Mouse (Mus musculus): ENCODE measurements around the gene Actl7a.
A peak's percentile ranks its signal among the peaks of the same experiment; 100 is the strongest.

The Actl7a gene

DNA sequence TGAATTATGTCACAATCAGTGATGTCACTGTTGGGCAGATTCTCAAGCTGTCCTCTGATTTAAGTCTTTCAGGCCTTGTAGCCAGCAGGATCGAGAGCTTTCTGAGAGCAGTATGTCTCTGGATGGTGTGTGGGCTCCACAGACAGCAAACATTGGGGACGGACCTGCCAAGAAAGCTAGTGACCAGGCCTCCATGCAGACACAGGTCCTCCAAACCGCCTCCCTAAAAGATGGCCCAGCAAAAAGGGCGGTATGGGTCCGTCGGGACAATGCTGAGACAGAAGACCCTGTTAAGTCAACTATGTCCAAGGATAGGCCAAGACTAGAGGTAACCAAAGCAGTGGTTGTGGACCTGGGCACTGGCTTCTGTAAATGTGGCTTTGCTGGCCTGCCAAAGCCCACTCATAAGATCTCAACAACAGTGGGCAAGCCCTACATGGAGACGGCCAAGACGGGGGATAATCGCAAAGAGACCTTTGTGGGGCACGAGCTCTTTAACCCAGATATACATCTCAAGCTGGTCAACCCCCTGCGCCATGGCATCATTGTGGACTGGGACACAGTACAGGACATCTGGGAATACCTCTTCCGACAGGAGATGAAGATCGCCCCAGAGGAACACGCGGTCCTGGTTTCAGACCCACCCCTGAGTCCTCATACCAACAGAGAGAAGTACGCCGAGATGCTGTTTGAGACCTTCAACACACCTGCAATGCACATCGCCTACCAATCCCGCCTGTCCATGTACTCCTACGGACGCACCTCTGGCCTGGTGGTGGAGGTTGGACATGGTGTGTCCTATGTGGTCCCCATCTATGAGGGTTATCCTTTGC is at the start of gene Actl7a:
Actl7a (plus strand) TSS at position 51 of the 833 bp plus-strand sequence.
- no peak for DNase-seq (ENCODE audit: extremely low read depth, insufficient read length, low spot score)

DNA sequence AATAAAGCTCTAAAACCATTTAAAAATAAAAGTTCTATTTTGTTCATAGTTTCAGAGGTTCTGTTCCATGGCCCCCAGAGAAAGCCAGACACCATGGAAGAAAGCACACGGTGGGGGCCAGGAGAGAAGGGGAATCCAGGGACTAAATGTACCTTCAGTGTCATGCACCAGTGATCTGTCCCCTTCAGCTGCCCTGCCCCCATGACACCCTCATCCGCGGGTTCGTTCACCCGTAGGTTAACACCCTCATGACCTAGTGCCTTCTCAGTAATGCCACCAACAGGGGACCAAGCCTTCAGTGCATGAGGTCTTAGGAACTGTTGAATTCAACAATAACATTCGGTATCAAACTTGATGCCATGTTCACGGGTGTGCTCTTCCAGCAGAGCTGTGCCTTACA is 46.8 kb upstream of the Actl7a start:
- no peak for DNase-seq (ENCODE audit: extremely low read depth, insufficient read length, low spot score)

- no peak for DNase-seq (ENCODE audit: extremely low read depth, insufficient read length, low spot score)
Measured at GRCm38 (mm10) chr4:56698671-56699070, 44.5 kb upstream of the Actl7a start.

GRCm38 (mm10) chr4:56702234-56702633 is 41.0 kb upstream of the Actl7a start:
- no peak for DNase-seq (ENCODE audit: extremely low read depth, insufficient read length, low spot score)

- no peak for DNase-seq (ENCODE audit: extremely low read depth, insufficient read length, low spot score)
Measured at GRCm38 (mm10) chr4:56713155-56713554, 30.1 kb upstream of the Actl7a start.

- DNase-seq (ENCODE audit: extremely low read depth, insufficient read length, low spot score), result no peak
Measured at GRCm38 (mm10) chr4:56716801-56717200, 26.4 kb upstream of the Actl7a start.

DNA sequence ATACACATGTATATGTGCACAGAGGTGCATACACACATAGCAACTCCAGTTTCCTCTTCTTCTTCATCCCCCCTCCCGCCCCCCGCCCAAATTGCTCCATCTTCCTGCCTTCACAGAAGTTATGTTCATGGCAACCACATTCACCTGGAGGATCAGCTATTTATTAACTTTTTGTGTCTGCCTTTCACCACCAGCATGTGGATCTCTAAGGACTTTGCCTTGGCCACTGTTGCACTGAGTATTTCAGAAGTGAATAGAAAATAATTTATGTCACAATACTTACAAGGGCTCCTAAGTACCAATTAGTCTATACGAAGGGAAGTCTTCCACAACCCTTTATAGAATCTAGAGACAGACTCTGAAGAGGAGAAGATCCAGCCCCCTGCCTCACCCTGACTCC is 25.3 kb upstream of the Actl7a start:
- DNase-seq (ENCODE audit: extremely low read depth, insufficient read length, low spot score), result no peak

DNA sequence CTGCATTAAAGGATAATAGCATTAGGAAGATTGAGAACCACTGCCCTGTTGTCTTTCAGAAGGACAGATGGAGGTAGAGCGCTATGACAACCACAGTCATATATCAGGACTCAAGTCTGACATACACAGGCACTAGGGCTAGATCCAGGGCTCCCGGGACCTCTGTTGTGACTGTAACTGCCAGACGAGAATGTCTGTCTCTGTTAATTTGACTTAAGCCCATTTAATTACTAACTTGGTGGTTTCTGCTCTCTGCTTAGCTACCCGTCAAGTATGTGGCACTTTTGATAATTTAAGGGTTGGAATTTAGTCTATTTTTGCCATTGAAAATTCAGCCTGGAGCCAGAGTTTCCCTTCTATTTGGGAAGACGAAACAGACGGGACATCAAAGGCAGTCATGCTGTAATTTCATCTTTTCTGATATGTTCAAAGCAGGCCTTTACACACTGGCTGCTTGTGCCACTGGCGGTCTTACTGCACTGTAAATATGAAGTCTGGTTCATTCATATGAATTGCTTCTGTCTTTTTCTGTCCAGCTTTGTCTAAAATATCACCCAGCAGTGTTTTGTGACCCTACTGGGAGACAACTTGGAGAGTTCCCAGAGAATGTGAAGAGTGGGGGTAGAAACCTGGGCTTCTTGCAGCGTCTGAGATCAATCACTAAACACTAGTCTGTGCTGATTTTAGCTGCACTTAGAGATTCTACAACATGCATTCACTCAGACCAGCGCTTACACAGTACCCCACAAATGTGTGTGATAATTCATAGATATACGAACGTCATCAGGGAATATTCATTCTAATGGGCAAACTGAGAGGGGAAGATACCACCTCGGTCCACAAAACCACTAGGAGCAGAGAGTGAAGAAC is 24.4 kb upstream of the Actl7a start:
- no peak for DNase-seq (ENCODE audit: extremely low read depth, insufficient read length, low spot score)

DNA sequence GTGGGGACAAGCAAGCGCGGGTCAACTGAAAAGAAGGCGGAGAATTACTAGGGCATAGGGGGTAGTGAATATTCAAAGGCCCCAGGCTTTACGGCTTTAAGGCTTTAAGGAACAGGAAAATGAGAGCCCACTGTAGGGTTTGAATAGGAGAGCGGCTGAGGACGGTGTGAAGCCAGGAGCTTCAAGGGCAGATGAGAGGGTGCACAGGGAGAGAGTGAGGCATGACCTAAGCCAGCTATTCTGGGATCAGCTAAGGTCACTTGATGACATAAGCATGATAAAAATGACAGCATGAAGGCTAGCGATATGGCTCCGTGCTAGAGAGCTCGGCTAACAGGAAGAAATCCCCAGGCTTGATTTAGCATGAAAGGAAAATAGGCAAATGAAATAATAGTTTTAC is 23.8 kb upstream of the Actl7a start:
- no peak for DNase-seq (ENCODE audit: extremely low read depth, insufficient read length, low spot score)

- DNase-seq (ENCODE audit: extremely low read depth, insufficient read length, low spot score), result no peak
Measured at GRCm38 (mm10) chr4:56720403-56720802, 22.8 kb upstream of the Actl7a start.

GRCm38 (mm10) chr4:56721469-56721868 is 21.7 kb upstream of the Actl7a start:
- DNase-seq (ENCODE audit: extremely low read depth, insufficient read length, low spot score), result no peak

- DNase-seq (ENCODE audit: extremely low read depth, insufficient read length, low spot score), result no peak
Measured at GRCm38 (mm10) chr4:56722346-56722745, 20.9 kb upstream of the Actl7a start.

DNA sequence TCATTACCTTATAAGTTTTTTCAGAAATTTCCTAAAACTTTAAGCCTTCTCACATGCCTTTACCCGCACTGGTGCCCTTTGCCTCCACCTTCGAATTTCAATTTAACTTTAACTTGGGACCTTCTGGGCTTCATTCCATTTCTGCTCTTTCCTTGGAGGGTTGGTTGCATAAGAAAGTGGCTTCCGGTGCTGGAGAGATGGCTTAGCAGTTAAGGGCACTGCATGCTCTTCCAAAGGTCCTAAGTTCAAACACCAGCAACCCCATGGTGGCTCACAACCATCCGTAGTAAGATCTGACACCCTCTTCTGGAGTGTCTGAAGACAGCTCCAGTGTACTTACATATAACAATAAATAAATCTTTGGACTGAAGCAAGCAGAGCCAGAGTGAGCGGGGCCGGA is 20.0 kb upstream of the Actl7a start:
- no peak for DNase-seq (ENCODE audit: extremely low read depth, insufficient read length, low spot score)

GRCm38 (mm10) chr4:56725839-56726238 is 17.4 kb upstream of the Actl7a start:
- no peak for DNase-seq (ENCODE audit: extremely low read depth, insufficient read length, low spot score)

DNA sequence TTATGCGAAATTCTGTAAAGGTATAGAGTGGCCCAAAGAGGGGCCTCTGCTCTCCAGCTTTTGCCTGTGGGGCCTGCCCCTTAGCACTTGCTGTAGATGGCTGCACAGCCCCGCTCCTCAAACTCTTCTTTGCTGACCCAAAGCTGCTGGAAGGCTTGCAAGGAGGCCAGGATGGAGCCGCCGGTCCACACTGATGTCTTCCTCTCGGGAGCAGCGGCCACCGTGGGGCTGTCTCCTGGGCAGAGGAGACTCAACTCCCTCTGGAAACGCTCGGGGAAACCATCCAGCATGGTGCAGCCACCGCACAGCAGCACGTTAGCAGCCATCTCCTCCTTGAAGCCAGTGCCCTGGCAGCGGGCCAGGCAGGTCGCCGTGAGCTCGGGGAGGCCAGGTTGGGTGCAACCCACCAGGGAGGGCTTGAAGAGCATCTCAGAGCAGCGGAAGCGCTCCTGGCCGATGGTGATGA is 3.2 kb upstream of the Actl7a start, which contains the start of gene Gm26657:
Gm26657 (plus strand) TSS at position 51 of the 466 bp plus-strand sequence.
- DNase-seq (ENCODE audit: extremely low read depth, insufficient read length, low spot score), result peak; percentile 26

GRCm38 (mm10) chr4:56740611-56741010 is 2.6 kb upstream of the Actl7a start:
- peak; percentile 36 for DNase-seq (ENCODE audit: extremely low read depth, insufficient read length, low spot score)

DNA sequence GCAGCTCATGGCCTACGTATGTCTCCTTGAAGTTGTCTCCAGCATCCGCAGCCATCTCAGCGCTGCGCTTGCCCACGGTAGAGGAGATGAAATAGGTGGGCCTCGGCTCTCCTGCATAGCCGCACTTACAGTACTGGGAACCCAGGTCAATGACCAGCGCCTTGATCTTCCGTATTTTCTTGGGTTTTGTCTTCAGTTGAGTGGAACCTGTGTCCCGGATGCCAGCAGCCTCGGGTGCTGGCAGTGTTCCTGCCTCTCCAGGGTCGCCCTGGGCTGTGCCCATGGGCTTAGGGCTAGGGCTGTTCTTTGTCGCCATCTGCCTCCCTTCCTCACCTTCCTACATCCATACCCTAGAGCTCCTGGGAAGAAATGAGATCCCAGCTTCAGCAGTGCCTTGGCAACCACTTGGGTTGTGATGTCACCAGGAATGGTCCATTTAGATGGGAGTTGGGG is 2.1 kb upstream of the Actl7a start, which contains the start of gene Actl7b:
Actl7b (minus strand) TSS at position 403 of the 453 bp plus-strand sequence.
- DNase-seq (ENCODE audit: extremely low read depth, insufficient read length, low spot score), result no peak

GRCm38 (mm10) chr4:56742698-56743097 is 515 bp upstream of the Actl7a start:
- DNase-seq (ENCODE audit: extremely low read depth, insufficient read length, low spot score), result no peak

DNA sequence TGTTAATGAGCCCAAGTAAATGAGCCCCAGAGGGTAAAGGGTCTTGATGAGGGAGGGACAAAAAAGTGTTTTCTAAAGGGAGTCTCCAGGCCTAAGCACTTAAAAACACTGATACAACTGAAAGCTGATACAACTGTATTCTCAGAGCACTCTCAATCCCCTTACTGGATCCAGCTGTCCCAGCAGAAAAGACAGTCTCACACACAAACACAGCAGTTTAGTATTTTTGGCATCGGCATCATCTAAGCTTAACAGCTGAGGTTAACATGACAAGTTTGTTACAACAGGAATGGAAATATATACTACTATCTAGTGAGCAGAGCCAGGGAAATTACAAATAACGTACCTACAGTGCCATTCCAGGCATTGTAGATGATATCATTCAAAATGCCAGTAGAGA is 3.1 kb downstream of the Actl7a start:
- DNase-seq (ENCODE audit: extremely low read depth, insufficient read length, low spot score), result no peak

DNA sequence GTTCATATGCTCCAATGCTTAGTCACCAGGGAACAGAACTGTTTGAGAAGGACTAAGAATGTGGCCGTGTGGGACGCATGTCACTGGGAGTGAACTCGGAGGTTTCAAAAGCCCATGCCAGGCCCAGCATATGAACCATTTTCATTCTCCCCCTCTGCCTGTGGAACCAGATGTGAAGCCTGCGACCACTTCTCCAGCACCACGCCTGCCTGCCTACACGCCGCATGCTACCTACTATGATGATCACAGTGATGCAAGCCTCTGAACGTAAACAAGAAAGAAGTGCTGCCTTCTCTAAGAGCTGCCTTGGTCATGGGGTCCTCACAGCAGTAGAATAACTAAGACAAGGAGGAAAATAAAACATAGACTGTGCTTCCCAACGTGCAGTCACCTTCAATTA is 4.2 kb downstream of the Actl7a start:
- no peak for DNase-seq (ENCODE audit: extremely low read depth, insufficient read length, low spot score)

DNA sequence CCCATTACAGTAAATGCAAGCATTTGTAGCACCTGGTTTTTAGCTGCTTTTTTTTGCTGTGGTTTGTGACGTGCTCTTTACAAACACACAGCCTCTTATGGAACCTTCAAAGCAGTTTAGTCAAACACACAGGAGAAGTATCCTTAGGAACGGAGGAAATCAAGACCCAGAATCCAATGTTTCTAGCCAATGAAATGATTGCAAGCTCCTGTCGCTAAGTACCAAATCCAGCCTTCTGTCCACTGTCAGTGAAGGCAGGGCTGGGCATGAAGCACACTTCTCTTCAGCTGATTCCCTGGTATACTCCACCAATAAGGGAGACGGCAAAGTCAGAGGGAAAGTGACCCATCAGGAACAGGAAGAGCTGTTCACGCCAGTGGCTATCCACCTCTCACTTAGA is 12.8 kb downstream of the Actl7a start:
- no peak for DNase-seq (ENCODE audit: extremely low read depth, insufficient read length, low spot score)
